Comparison of ENCODE assay signal across 13 mouse cellular contexts in the genomic region with DNA sequence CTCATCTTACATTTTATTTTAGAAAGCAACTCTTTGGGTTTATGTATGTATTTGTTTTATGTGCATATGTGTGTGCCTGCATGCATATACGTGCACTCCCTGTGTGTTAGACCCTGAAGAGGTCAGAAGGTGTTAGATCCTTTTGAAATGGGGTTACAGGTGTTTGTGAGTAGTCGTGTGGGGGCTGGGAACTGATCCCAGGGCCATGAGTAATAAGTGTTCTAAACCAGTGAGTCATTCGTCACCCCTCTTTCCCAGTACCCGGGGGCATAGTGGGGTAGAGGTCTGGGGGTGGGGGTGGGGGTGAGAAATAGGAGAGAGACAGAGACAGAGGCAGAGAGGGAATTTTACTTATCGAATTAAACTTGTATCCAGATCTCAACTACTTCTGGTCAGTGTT.
DNase-seq lines count a peak whose midpoint lies in the region; ATAC-seq and TF ChIP-seq lines count a peak whose summit lies in the region.
"Had no signal": no experiment of that assay in that cellular context is flagged by ENCODE, and none has a peak within 500 bp of the region (broad histone marks: within the 10 kb centered on the region; RNA-seq: fewer than 3 reads in every experiment).

No protein-coding gene starts in this region.

- TF ChIP-seq CTCF in MEL (IDR thresholded peaks at IDR 0.05 in 2 of 3, conservative IDR thresholded peaks at IDR 0.05 in 1 of 3; ENCODE audit: control insufficient read depth in 1 of 3, insufficient read depth in 1 of 3, low read depth in 2 of 3, low read length in 3 of 3, poor library complexity in 1 of 3, severe bottlenecking in 1 of 3), result no peak

- TF ChIP-seq POLR2A in MEL (IDR thresholded peaks at IDR 0.05; ENCODE audit: control insufficient read depth in 1 of 2, insufficient read depth in 1 of 2, low read depth in 1 of 2, low read length in 2 of 2, poor library complexity in 1 of 2), result no peak

- peaks cover 15% of the 10 kb centered on the region for H3K4me1 ChIP-seq in liver, embryonic 11.5 days (replicated peaks; ENCODE audit: control insufficient read depth, insufficient read depth, low read length)
- H3K4me1 ChIP-seq in MEL (ENCODE audit: control insufficient read depth in 1 of 2, insufficient read depth in 2 of 2, low read length in 2 of 2), result peaks cover 21 to 26% of the 10 kb centered on the region in 2 experiments
- H3K4me1 ChIP-seq in liver, embryonic 15.5 days (replicated peaks), result peaks cover 33% of the 10 kb centered on the region
- H3K4me1 ChIP-seq: hindbrain, embryonic 15.5 days had no signal

- no peak for DNase-seq in liver, embryonic 11.5 days (ENCODE audit: low spot score)
- no peak for DNase-seq in liver
- DNase-seq in MEL (ENCODE audit: low read depth, low spot score), result peak; percentile 49
- DNase-seq in thymus, postnatal 25 days, result peak; percentile 56
- no peak for DNase-seq in gastrocnemius, postnatal 4 days (ENCODE audit: low spot score in 2 of 2)
- DNase-seq in layer of hippocampus, adult 11-12 months (ENCODE audit: low spot score), result no peak
- DNase-seq: forebrain, postnatal 0 days; gastrocnemius, postnatal 10 days; kidney, adult 18-20 months had no signal

- TF ChIP-seq EP300 in MEL (IDR thresholded peaks at IDR 0.05; ENCODE audit: low read depth in 1 of 2, low read length in 2 of 2), result no peak

- TF ChIP-seq RAD21 in MEL (IDR thresholded peaks at IDR 0.05; ENCODE audit: low read depth, low read length), result no peak

- no peaks in the 10 kb centered on the region for H3K79me2 ChIP-seq in MEL (ENCODE audit: control insufficient read depth, insufficient read depth, low read length, poor library complexity)

- H3K27ac ChIP-seq in liver, embryonic 11.5 days (ENCODE audit: low read depth, low read length), result peak overlapping the region; percentile 57
- H3K27ac ChIP-seq in MEL (ENCODE audit: control insufficient read depth, low read depth, low read length), result peak overlapping the region; percentile 97
- peak overlapping the region; percentile 72 for H3K27ac ChIP-seq in liver, embryonic 15.5 days (replicated peaks)
- H3K27ac ChIP-seq: hindbrain, embryonic 15.5 days had no signal

- H3K27me3 ChIP-seq in liver, embryonic 11.5 days (replicated peaks; ENCODE audit: control insufficient read depth, insufficient read depth, low read length), result no peaks in the 10 kb centered on the region
- no peaks in the 10 kb centered on the region for H3K27me3 ChIP-seq in MEL (ENCODE audit: control insufficient read depth in 1 of 2, insufficient read depth in 2 of 2, low read length in 2 of 2)
- H3K27me3 ChIP-seq in liver, embryonic 15.5 days, result no peaks in the 10 kb centered on the region
- H3K27me3 ChIP-seq: hindbrain, embryonic 15.5 days had no signal

- no peak overlapping the region for H3K4me2 ChIP-seq in liver, embryonic 11.5 days
- peak overlapping the region; percentile 7; the same call in 1 of the 2 replicates for H3K4me2 ChIP-seq in liver, embryonic 15.5 days
- H3K4me2 ChIP-seq: hindbrain, embryonic 15.5 days; lung, embryonic 14.5 days had no signal

- no peak overlapping the region for H3K9ac ChIP-seq in liver, embryonic 11.5 days (ENCODE audit: low read depth, low read length)
- H3K9ac ChIP-seq in MEL (ENCODE audit: control insufficient read depth, low read depth, low read length, poor library complexity, severe bottlenecking), result peak overlapping the region; percentile 51
- H3K9ac ChIP-seq in liver, embryonic 15.5 days, result no peak overlapping the region
- H3K9ac ChIP-seq: forebrain, postnatal 0 days; hindbrain, embryonic 15.5 days; lung, embryonic 14.5 days had no signal

- no peaks in the 10 kb centered on the region for H3K36me3 ChIP-seq in liver, embryonic 11.5 days (ENCODE audit: control insufficient read depth, insufficient read depth, low read length)
- peaks cover 0 to 28% of the 10 kb centered on the region in 2 experiments; a peak in 2 of 4 replicates for H3K36me3 ChIP-seq in MEL (ENCODE audit: control insufficient read depth in 1 of 2, insufficient read depth in 2 of 2, low read length in 2 of 2)
- H3K36me3 ChIP-seq in liver, embryonic 15.5 days (replicated peaks), result no peaks in the 10 kb centered on the region
- H3K36me3 ChIP-seq: hindbrain, embryonic 15.5 days had no signal

- 54% methylated on average over 5 of the region's 5 CpGs for WGBS in liver, embryonic 11.5 days
- 34% methylated on average over 5 of the region's 5 CpGs for WGBS in liver, embryonic 15.5 days (ENCODE audit: insufficient replicate concordance)

- no peak for ATAC-seq in liver, embryonic 11.5 days (replicated peaks; ENCODE audit: low FRiP score)
- no peak for ATAC-seq in liver, embryonic 15.5 days (ENCODE audit: insufficient read depth)
- ATAC-seq: forebrain, postnatal 0 days had no signal

- H3K9me3 ChIP-seq in liver, embryonic 11.5 days (ENCODE audit: control insufficient read depth, low read length), result no peaks in the 10 kb centered on the region
- H3K9me3 ChIP-seq in MEL (replicated peaks; ENCODE audit: insufficient read depth, low read length), result no peaks in the 10 kb centered on the region
- no peaks in the 10 kb centered on the region for H3K9me3 ChIP-seq in liver, embryonic 15.5 days (replicated peaks)
- H3K9me3 ChIP-seq: hindbrain, embryonic 15.5 days had no signal

- no peak overlapping the region for H3K4me3 ChIP-seq in liver, embryonic 11.5 days (ENCODE audit: low read depth, low read length)
- H3K4me3 ChIP-seq in MEL (ENCODE audit: control insufficient read depth in 1 of 2, insufficient read depth in 1 of 2, low read depth in 2 of 2, low read length in 2 of 2), result peak overlapping the region; percentile 33 to 42
- no peak overlapping the region for H3K4me3 ChIP-seq in liver, embryonic 15.5 days (replicated peaks)
- H3K4me3 ChIP-seq: erythroblast, embryonic 14.5 days; hindbrain, embryonic 15.5 days had no signal

TF ChIP-seq in MEL, 35 proteins besides CTCF, POLR2A, EP300 and RAD21:
- no peak for TF ChIP-seq GABPA (IDR thresholded peaks at IDR 0.05; ENCODE audit: low read depth, low read length)
- no peak for TF ChIP-seq ETS1 (IDR thresholded peaks at IDR 0.05; ENCODE audit: low read depth, low read length)
- no peak for TF ChIP-seq MYB (IDR thresholded peaks at IDR 0.05; ENCODE audit: low read depth, low read length)
- no peak for TF ChIP-seq ZC3H11A (IDR thresholded peaks at IDR 0.05; ENCODE audit: low read depth, low read length)
- no peak for TF ChIP-seq MAFK (IDR thresholded peaks at IDR 0.05; ENCODE audit: borderline replicate concordance, low read depth, low read length)
- TF ChIP-seq CHD2 (IDR thresholded peaks at IDR 0.05; ENCODE audit: low read length), result no peak
- TF ChIP-seq ZMIZ1 (IDR thresholded peaks at IDR 0.05; ENCODE audit: low read depth, low read length), result no peak
- TF ChIP-seq NRF1 (IDR thresholded peaks at IDR 0.05; ENCODE audit: insufficient read depth, low read depth, low read length, poor library complexity, severe bottlenecking), result no peak
- no peak for TF ChIP-seq POLR2AphosphoS5 (IDR thresholded peaks at IDR 0.05; ENCODE audit: borderline replicate concordance, low read depth, low read length)
- TF ChIP-seq MYC (IDR thresholded peaks at IDR 0.05; ENCODE audit: low read depth, low read length), result no peak
- TF ChIP-seq CHD1 (IDR thresholded peaks at IDR 0.05; ENCODE audit: low read depth, low read length), result no peak

Comparison
In these comparisons a context has a peak if more than half of its experiments do, and no peak if none do; other contexts are left out.
1. DNase-seq: peak in MEL (single experiment) and thymus, postnatal 25 days (single experiment); none in liver, embryonic 11.5 days (single experiment), liver (single experiment), gastrocnemius, postnatal 4 days (0 of 2) and layer of hippocampus, adult 11-12 months (single experiment).
2. H3K4me3 ChIP-seq: peak in MEL (2 of 2); none in liver, embryonic 11.5 days (single experiment) and liver, embryonic 15.5 days (single experiment).
3. Peak in every context shown above with its lines, with median percentiles within 50 percentile points of each other: H3K27ac ChIP-seq.